Mouse (Mus musculus) liver, postnatal 0 days (tissue): ENCODE data around the gene Arhgef19. TPM values are rescaled to one million over a fixed set of nuclear protein-coding genes. Genes with fewer than 3 reads are reported as not detected.

Source experiments
- ATAC-seq: fragments of 200-750 bp; cut with Nextera tagmentation; 2 replicates; pipeline ENCODE4 v1.8.0; 2017; ENCODE audit warnings: mild to moderate bottlenecking, moderate library complexity
- DNase-seq: peaks from one replicate; pipeline ENCODE4 v3.0.0-alpha.2; 2016
- H3K27ac ChIP-seq: fragments of 300-500 bp; sonication (generic); 2 replicates; pipeline ENCODE4 v1.5.1; 2014; ENCODE audit warnings: antibody characterized with exemption, moderate library complexity, mild to moderate bottlenecking, low read depth
- H3K27me3 ChIP-seq: fragments of 300-500 bp; sonication (generic); 2 replicates; pipeline ENCODE4 v1.6.1; 2014; ENCODE audit warnings: low read length, control low read depth, mixed read lengths; ENCODE audit not compliant: insufficient read depth
- H3K36me3 ChIP-seq: fragments of 300-500 bp; sonication (generic); replicated peaks from 2 replicates; pipeline ENCODE4 v1.6.1; 2014; ENCODE audit warnings: mild to moderate bottlenecking, control low read depth, low read length, moderate library complexity, mixed read lengths; ENCODE audit not compliant: insufficient read depth
- H3K4me1 ChIP-seq: fragments of 300-500 bp; sonication (generic); 2 replicates; pipeline ENCODE4 v1.6.1; 2014; ENCODE audit warnings: antibody characterized with exemption, mild to moderate bottlenecking, control low read depth; ENCODE audit not compliant: insufficient read depth
- H3K4me2 ChIP-seq: fragments of 300-500 bp; sonication (generic); 2 replicates; pipeline ENCODE4 v1.6.1; 2014; ENCODE audit warnings: low read depth, mild to moderate bottlenecking, low read length, moderate library complexity, mixed read lengths
- H3K4me3 ChIP-seq: fragments of 300-500 bp; sonication (generic); 2 replicates; pipeline ENCODE4 v1.5.1; 2014; ENCODE audit warnings: low read depth, low read length
- H3K9ac ChIP-seq: fragments of 300-500 bp; sonication (generic); replicated peaks from 2 replicates; pipeline ENCODE4 v1.6.1; 2014; ENCODE audit warnings: mild to moderate bottlenecking, moderate library complexity
- H3K9me3 ChIP-seq: fragments of 300-500 bp; sonication (generic); 2 replicates; pipeline ENCODE4 v1.6.1; 2016; ENCODE audit warnings: mild to moderate bottlenecking, control low read depth, low read length, mixed read lengths
- CTCF ChIP-seq: sonication (generic); IDR thresholded peaks from 2 replicates; pipeline ENCODE4 v1.5.1; 2016; ENCODE audit warnings: antibody characterized with exemption, low read depth
- EP300 ChIP-seq: IDR thresholded peaks from 2 replicates; pipeline ENCODE4 v1.6.1; 2016; ENCODE audit warnings: antibody characterized with exemption, low read depth, mild to moderate bottlenecking
- WGBS: fragments of 180-500 bp; shearing (Covaris S2); extraction: QIAGEN DNeasy Blood & Tissue Kit; methylation state at CpG from one replicate; pipeline ENCODE4 v1.1.7; 2014; ENCODE audit not compliant: insufficient replicate concordance; 5-methylcytosine and 5-hydroxymethylcytosine counted together
- polyA plus RNA-seq: library from polyadenylated mRNA; unstranded; fragments of >200 nt; fragmentation: Nextera tagmentation; extraction: Ambion mirVana; gene quantifications from 2 replicates; pipeline ENCODE4 v1.2.1, GENCODE M21; 2015

The Arhgef19 gene
- polyA plus RNA-seq, 1 experiment from 2014 or later, result 3.0 TPM

DNA sequence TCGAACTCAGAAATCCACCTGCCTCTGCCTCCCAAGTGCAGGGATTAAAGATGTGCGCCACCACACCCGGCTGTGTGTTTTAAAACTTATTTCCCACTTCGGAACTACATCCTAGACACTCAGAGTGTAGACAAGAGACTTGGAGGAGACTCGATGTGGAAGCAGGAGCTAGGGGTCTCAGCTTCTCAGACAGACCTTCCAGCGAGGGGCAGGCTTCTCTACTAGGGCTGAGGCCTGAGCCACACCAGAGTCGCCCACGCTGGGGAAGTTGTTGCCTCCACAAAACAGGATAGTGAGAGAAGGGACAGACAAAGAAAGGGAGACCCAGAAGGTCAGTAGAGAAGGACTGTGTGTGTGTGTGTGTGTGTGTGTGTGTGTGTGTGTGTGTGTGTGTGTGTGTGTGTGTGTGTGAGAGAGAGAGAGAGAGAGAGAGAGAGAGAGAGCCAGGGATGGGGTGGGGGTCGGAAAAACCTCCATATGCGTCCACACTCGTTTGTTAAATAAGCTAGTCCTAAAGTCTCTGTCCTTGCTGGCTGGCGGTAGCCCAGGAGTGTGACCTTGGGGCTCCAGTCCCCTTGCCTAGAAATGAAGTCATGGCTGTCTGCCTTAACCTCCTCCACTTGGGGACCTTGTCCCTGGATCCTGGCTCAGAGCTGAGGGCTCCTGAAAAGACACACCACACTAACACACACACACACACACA lies 44.0 kb downstream of the Arhgef19 start:
- peaks cover 19% of the 10 kb centered on the region for H3K27me3 ChIP-seq
- TF ChIP-seq EP300, result no peak
- no peak for TF ChIP-seq CTCF
- no peak overlapping the region for H3K27ac ChIP-seq
- peaks cover 38% of the 10 kb centered on the region for H3K4me1 ChIP-seq
- ATAC-seq, result no peak
- no peaks in the 10 kb centered on the region for H3K9me3 ChIP-seq
- H3K4me2 ChIP-seq, result no peak overlapping the region
- 57% methylated on average over 12 of the region's 12 CpGs for WGBS
- no peaks in the 10 kb centered on the region for H3K36me3 ChIP-seq
- no peak overlapping the region for H3K4me3 ChIP-seq
- no peak for DNase-seq
- H3K9ac ChIP-seq, result no peak overlapping the region

DNA sequence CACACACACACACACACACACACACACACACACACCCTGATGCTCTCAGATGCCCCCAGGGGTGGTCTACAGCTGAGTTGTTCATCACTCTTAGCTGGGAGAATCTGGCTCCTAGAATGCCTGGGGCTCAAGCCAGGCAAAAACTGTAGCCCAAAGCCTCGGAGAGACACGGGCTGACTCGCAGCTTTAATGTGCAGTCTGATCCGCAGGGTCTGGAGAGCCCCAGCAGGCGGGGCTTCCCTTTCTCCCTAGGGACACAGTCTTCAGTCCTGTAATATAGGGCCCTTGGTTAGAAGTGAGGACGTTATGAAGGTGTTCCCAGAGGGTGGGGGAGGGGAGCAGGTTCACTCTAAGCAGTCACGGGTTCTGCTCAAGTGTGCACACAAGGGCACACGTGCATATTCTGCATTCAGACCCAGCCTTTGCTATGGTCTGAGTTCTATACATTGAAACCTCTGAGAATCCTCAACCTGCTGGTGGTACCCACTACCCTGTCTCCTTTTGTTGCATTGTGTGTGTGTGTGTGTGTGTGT lies 44.6 kb downstream of the Arhgef19 start:
- H3K4me2 ChIP-seq, result no peak overlapping the region
- no peaks in the 10 kb centered on the region for H3K36me3 ChIP-seq
- no peak overlapping the region for H3K9ac ChIP-seq
- no peak overlapping the region for H3K27ac ChIP-seq
- no peaks in the 10 kb centered on the region for H3K9me3 ChIP-seq
- peaks cover 19% of the 10 kb centered on the region for H3K27me3 ChIP-seq
- peaks cover 33% of the 10 kb centered on the region for H3K4me1 ChIP-seq
- no peak for TF ChIP-seq CTCF
- no peak for TF ChIP-seq EP300
- ATAC-seq (no peak), DNase-seq (no peak)
- H3K4me3 ChIP-seq, result no peak overlapping the region
- 43% methylated on average over 8 of the region's 8 CpGs for WGBS

DNA sequence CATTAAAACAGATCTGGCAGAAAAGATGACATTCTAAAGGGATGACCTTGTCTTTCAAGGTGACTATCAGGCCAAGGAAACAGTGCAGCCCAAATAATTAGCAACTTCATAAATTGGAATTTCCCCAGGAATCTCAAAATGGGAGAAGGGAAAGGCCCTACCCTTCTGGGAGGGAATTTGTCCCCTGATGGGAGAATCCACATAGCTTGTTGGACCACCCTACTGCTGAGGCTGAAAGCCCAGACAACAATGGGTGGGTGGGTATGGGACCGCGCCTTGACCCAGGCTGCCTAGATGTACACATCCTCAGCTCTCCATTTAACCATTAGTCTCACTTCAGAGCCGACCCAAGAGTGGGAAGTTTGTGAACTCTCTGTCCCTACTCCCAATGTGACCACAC lies 45.2 kb downstream of the Arhgef19 start:
- Histone ChIP-seq H3K27me3 (peaks cover 23% of the 10 kb centered on the region), H3K9ac (no peak overlapping the region), H3K27ac (no peak overlapping the region), H3K4me1 (peaks cover 33% of the 10 kb centered on the region), H3K36me3 (no peaks in the 10 kb centered on the region), H3K4me2 (no peak overlapping the region), H3K4me3 (no peak overlapping the region), H3K9me3 (no peaks in the 10 kb centered on the region)
- TF ChIP-seq CTCF (no peak), EP300 (no peak)
- DNase-seq (no peak), ATAC-seq (no peak)
- 65% methylated on average over 3 of the region's 3 CpGs for WGBS

DNA sequence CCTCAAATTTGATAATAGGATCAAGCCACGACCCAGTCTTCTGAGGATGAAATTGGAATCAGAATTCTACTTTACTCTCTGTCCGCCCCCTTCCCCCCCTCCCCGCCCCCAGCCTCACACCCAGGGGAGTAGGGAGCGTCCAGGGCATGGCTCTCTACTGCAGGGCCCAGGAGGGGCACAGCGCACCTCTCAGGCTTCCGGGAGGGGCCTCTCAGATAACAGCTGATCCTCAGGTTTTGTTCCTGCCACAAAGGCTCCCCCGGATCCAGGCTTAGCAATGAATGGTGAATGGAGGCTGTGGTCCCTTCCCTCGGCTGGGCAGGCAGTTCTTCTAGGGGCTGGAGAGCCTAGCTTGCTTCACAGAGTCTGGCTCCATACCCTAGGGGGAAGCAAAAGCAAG lies 45.8 kb downstream of the Arhgef19 start:
- no peak overlapping the region for H3K9ac ChIP-seq
- 42% methylated on average over 8 of the region's 8 CpGs for WGBS
- no peak overlapping the region for H3K27ac ChIP-seq
- no peaks in the 10 kb centered on the region for H3K36me3 ChIP-seq
- H3K4me3 ChIP-seq, result no peak overlapping the region
- no peak for ATAC-seq
- no peak overlapping the region for H3K4me2 ChIP-seq
- H3K27me3 ChIP-seq, result peaks cover 25% of the 10 kb centered on the region
- TF ChIP-seq EP300, result no peak
- TF ChIP-seq CTCF, result no peak
- no peak for DNase-seq
- H3K4me1 ChIP-seq, result peaks cover 33% of the 10 kb centered on the region
- H3K9me3 ChIP-seq, result no peaks in the 10 kb centered on the region

DNA sequence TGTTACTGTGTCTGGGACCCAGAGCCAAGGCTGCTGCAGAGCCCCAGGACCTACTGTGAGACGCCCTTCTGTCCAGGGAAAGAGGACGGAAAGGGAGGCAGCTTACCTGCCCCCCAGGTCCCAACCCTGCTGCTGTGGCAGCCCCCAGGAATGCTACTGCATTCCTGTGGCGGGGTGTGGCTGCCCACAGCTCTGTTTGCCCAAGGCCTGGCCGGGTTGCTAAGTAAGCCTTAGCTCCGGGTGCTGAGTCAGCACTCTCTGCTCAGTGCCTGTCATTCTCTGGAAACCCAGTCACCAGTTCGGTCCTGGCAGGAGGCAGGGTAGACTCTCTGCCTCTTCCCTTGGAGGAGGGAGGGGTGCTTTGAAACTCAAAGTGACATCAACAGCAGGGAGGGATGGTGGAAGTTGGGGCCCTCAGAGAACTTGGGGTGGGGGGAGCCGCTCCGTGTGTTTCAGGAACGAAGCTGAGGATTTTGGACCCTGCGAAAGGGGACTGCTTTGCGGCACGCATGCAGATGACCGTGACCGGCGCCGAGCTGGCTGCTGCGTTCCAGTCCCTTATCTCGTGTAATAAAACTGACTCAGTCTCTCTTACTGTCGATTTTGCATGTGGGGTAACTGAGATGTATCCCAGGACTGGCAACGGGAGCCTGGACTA lies 47.7 kb downstream of the Arhgef19 start:
- Histone ChIP-seq H3K27me3 (peaks cover 38% of the 10 kb centered on the region), H3K36me3 (no peaks in the 10 kb centered on the region), H3K9me3 (no peaks in the 10 kb centered on the region), H3K27ac (no peak overlapping the region), H3K4me2 (peak overlapping the region; percentile 47; the same call in 1 of the 2 replicates), H3K4me3 (no peak overlapping the region), H3K9ac (no peak overlapping the region; the same call in 1 of the 2 replicates), H3K4me1 (peaks cover 30% of the 10 kb centered on the region)
- DNase-seq, result no peak
- TF ChIP-seq CTCF, result no peak
- TF ChIP-seq EP300, result no peak
- WGBS, result 12% methylated on average over 20 of the region's 20 CpGs
- no peak for ATAC-seq

DNA sequence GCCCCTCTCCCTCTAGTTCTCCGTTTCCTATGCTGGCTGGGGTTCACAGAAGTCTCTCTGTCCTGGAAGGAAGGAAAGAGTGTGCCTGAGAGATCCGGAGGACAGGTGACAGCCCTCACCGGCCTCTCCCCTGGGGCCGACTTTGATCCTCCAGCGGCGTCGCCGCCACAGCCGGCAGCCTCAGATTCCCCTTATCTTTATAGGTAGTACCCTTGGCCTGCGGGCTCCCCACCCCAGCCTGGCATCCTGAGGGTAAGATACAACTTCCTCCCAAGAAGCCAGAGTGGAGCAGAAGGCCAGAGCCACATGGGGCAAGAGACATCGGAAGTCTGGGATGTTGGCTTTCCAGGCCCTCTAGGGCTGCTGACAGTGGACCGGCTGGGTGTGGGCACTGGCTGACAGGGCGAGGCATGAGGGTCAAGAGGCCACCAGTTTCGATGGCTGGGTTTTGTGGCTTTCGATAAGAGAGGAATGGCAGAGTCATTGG lies 48.3 kb downstream of the Arhgef19 start:
- Histone ChIP-seq H3K4me1 (peaks cover 29% of the 10 kb centered on the region), H3K4me3 (no peak overlapping the region), H3K9ac (no peak overlapping the region; the same call in 1 of the 2 replicates), H3K27ac (no peak overlapping the region), H3K36me3 (no peaks in the 10 kb centered on the region), H3K4me2 (peak overlapping the region; percentile 47), H3K9me3 (no peaks in the 10 kb centered on the region), H3K27me3 (peaks cover 44% of the 10 kb centered on the region)
- DNase-seq (no peak), ATAC-seq (peak; percentile 45)
- TF ChIP-seq EP300 (no peak), CTCF (no peak)
- WGBS, result 4% methylated on average over 15 of the region's 15 CpGs
